Mouse (Mus musculus): ENCODE data around the gene Cpxm2.

Cpxm2 gene

DNA sequence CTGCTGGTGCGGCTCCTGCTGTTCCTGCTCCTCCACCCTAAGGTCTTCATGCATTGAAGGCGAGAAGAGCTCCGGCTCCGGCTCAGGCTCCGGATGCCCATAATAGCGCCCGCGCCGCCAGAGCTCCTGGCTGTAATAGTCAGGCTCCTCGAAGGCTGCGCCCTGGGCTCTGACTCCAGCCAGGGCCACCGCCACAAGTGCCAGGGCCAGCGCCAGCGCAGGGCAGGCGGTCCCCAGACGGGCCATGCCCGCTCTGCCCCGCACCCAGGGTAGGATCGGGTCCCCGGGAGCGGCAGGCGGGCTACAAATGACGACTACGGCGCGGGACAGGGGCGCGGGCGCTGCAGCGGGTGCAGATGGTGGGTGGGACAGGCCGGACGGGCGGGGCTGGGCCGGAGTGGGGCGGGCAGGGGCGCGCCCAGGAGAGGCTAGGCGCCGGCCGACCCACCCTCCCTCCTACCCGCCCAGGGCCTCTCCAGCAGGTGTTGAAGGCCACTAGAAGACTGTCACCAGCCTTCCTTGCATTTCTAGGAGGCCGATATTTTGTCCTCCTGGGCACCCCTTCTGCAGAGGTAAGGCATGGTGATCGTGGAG, at the start of gene Cpxm2:
Gene Cpxm2 (minus strand): TSS at position 372 of the 594 bp plus-strand sequence.
- DNase-seq (ENCODE audit: low spot score in 2 of 2), result no peak

DNA sequence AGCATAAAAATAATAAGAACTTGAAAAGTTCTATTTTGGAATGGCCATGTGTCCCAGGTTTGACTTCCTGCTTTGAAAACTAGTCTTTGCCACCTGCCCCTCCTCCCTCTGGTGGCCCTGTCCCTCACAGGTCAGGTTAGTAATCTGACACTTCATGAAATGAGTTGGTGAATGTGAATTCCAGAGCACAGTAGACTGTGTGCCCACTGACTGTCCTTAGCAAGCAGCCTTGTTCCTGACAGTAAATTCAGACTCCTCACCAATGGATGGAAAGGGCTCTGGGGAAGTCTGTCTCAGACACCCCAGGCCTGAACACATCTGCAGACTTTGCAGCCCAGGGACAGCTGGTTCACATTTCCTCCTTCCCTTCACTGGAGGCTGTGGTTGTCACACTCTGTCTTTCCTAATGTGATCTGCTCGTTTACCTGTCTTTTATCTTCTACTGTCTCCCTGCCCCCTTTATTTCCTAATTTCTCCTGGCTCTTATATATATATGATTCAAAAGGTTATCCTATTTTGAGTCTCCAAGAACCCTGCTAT, 49.6 kb upstream of the Cpxm2 start:
- no peak for DNase-seq (ENCODE audit: low spot score in 2 of 2)

DNA sequence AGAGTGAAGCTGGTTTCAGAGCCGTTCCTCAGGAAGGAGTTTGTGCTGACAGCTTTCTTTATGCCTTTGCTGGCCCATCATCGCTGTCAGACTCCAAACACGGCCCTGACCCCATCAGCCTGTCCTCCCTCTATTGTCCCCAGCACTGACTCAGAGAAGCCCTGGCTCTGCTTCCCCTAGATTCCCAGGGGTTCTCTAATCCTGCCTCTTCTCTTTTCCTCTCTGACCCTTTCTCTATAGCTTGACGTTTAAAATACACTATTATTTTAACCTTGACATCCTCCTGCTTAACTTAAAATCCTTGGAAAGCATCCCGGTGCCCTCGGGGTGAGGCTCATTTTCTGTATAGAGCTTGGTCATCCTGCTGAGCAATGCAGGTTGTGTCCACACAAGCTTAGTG, 45.1 kb upstream of the Cpxm2 start:
- DNase-seq (ENCODE audit: low spot score in 2 of 2), result no peak

DNA sequence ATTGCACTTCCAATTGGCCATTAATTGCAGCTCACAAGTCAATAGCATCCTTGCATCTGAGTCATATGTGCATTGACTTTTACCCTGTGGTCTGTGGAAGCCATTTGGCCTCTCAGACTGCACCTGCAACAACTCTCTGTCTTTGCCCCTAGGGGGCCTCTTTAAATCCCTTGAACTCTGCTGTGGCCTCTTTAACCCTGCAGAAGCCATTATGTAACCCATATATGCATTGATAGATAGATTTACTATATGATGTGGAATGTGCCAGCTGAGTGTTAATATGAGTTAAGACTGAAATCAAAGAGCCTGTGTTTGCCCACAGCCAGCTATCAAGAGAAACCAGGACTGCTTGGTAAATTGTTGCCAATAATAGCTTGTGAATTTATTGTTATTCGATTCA, 44.3 kb upstream of the Cpxm2 start:
- DNase-seq (ENCODE audit: low spot score in 2 of 2), result no peak

- DNase-seq (ENCODE audit: low spot score in 2 of 2), result no peak
These were observed 43.4 kb upstream of the Cpxm2 start for GRCm38 (mm10) chr7:132197817-132198475.

DNA sequence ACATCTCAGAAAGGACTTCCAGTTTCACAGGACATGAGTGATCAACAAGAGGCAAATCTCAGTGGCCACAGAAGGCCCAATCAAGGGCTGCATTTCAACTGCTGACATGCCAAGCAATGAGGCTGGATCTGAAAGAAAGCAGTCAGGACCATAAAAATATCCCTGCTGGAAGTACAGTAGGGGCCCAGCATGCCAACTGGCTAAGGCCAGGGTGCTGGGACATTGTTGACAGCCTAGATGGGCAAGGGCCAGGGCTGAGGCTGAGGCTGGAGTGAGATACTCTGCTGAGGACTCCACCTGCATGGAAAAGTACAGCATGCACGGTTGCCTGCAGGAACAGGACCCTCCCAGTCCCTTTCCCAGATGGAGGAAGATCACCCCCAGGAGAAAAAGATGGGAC, 42.0 kb upstream of the Cpxm2 start:
- DNase-seq (ENCODE audit: low spot score in 2 of 2), result no peak

DNA sequence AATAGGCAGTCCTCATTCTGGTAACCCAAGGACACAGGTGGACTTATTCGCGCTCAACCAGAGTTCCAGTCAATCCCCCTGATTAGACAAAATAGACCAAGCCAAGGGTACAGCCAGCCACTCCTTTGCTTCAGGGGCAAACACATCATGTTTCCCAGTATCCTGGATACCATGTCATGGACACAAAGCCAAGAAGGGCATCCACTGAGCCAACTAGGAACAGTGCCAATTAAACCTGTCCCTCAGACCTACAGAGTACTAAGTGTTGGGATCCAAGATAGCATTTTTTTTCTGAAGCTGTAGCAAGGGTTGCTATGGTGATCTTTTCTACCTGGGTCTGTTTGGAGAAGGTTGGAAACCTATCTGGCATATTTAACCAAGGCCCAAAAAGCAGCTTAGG, 39.1 kb upstream of the Cpxm2 start:
- no peak for DNase-seq (ENCODE audit: low spot score in 2 of 2)

DNA sequence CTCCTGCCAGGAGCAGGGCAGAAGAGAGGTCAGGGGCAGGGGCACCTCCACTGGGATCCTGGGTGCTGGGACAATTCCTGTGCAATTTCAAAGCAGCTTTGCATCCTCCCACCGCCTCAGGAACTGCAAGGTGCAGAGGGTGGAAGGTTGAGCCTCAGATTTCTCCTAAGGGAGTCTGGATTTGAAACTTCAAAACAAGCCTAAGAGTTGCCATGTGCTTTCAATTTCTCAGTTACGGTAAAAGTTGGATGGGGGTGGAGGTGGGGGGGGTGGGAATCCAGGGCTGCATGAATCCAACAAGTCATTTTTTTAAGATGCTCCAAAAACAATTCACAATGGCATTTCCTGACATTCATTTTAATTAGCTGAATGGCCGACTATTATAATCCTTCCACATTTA, 32.9 kb upstream of the Cpxm2 start:
- DNase-seq (ENCODE audit: low spot score in 2 of 2), result no peak

- DNase-seq (ENCODE audit: low spot score in 2 of 2), result no peak
These were observed 29.4 kb upstream of the Cpxm2 start for GRCm38 (mm10) chr7:132183892-132184404.

GRCm38 (mm10) chr7:132181586-132182198, 27.2 kb upstream of the Cpxm2 start:
- no peak for DNase-seq (ENCODE audit: low spot score in 2 of 2)

DNA sequence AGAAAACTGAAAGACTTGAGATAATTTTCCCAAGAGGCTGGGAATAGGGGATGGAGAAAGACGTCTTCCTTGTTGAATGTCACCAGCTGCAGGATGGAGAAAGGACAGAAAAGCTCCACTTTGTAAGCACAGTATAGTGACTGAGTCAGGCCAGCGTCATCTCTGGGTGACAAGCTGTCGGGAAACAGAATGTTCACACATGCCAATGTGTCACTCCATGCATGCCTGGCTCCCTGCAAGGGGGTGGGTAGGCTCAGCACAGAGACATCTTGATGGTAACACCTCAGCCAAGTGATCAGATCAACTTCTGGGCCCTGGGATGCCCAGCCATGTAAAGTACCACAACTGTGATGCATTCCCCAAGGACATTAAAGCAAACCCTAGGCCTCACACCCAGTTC, 26.5 kb upstream of the Cpxm2 start:
- DNase-seq (ENCODE audit: low spot score in 2 of 2), result no peak

DNA sequence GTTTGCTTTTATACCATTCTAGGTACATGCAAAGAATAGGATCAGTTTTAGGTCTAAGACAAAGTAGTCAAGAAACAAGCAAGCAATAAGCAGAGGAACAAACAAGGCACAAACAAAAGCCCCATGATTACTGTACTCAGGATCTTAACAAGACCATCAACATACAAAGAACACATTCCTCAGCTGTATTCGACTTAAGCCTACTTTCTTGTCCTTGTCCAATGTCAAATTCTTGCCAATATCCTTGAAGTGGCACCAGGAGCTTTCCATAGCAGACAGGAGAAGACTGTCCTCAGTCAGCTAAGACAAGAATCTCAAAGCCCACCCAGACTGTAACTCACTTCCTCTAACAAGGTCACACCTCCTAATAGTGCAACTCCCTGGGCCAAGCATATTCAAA, 24.5 kb upstream of the Cpxm2 start:
- DNase-seq (ENCODE audit: low spot score in 2 of 2), result no peak

DNA sequence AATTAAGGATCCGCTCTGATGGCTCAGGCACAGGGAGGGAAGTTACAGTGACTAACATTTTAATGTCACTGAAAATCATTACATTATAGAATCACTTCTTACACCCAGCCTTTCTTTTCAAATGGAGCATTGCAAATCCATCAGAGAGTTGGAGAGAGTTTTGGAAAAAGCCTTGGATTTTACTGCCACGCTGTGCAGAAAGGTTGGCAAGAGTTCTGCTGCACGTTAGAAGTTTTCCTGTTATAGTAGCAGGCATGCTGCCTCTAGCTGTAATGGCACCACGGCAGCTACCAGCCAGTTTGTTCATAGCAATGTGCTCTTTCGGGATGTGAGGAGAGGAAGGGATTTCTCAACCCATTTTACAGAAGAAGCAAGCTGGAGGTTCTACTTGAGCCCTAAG, 20.2 kb upstream of the Cpxm2 start:
- DNase-seq (ENCODE audit: low spot score in 2 of 2), result no peak

- DNase-seq (ENCODE audit: low spot score in 2 of 2), result no peak
These were observed 19.8 kb upstream of the Cpxm2 start for GRCm38 (mm10) chr7:132174296-132174695.

DNA sequence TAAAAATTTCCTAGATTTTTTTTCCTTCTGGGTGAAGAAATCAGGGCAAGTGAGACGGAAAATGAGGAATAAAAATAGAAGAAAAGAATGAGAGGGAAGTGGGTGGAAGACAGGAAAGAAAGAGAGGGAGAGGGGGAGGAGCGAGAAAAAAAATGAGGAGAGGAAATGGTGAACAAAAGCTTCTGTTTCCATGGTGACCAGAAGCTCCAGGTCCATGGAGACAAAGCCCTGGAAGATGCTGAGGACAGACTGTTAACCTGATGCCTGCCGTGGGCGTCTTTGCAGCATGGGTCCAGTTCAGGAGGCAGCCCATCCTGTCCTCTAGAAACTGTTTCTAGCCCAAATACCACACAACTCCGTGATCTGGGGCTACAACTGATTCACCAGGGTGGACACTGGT, 17.7 kb upstream of the Cpxm2 start:
- DNase-seq (ENCODE audit: low spot score in 2 of 2), result no peak

- DNase-seq (ENCODE audit: low spot score in 2 of 2), result no peak
These were observed 17.2 kb upstream of the Cpxm2 start for GRCm38 (mm10) chr7:132171716-132172115.

- DNase-seq (ENCODE audit: low spot score in 2 of 2), result no peak
These were observed 15.1 kb upstream of the Cpxm2 start for GRCm38 (mm10) chr7:132169419-132170169.

- no peak for DNase-seq (ENCODE audit: low spot score in 2 of 2)
These were observed 12.7 kb upstream of the Cpxm2 start for GRCm38 (mm10) chr7:132167239-132167638.

DNA sequence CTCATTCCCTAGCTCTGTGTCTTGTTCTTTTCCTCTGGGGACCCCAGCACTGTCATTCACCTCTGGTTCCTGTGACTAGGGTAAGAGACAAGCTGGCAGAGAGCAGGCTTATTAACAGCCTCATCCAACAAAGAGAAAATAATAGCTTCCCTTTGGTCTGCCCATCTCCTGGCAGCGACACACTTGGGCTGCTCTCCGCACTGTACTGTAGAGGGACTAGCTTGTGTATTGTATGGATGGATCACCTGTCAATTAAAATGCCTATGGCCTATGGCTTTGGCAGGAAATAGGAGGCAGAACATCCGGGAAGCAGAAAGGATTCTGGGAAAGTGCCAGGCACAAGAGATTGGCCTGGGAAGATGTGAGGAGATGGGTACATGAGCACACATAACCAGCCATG, 7.7 kb upstream of the Cpxm2 start:
- no peak for DNase-seq (ENCODE audit: low spot score in 2 of 2)

GRCm38 (mm10) chr7:132158321-132159025, 3.9 kb upstream of the Cpxm2 start:
- no peak for DNase-seq (ENCODE audit: low spot score in 2 of 2)

- DNase-seq (ENCODE audit: low spot score in 2 of 2), result no peak
These were observed 803 bp downstream of the Cpxm2 start for GRCm38 (mm10) chr7:132153725-132154147.

All from urinary bladder, postnatal 4 days (tissue).